Mouse (Mus musculus) erythroblast, embryonic 14.5 days (primary cell): ENCODE measurements around the gene Ripply3.

Source experiments
- GATA1 ChIP-seq: IDR thresholded peaks from 2 replicates; pipeline ENCODE4 v1.6.1; 2012; ENCODE audit warnings: low read length, inconsistent platforms, mixed read lengths
- TAL1 ChIP-seq: IDR thresholded peaks from 3 replicates; pipeline ENCODE4 v1.6.1; 2012; ENCODE audit warnings: low read length, inconsistent platforms, mixed read lengths

DNA sequence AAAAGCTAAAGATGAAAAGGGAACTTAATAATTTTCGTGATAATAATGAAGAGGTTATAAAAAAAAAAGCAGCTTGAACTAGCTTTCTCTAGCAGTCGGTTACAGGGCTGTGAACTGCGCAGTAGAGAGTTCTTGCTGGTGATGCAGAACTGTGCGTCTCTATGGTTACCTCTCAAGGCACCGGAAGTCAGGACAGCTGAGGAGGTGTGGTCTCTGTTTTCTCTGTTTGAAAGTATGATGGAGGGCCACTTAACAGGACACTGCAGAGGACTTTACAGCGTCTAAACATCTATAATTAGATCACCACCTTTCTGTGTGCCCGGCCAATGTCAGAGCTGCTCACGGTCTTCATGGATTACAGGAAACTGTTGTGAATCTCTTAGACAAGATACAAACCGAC, 26.2 kb downstream of the Ripply3 start:
- TF ChIP-seq GATA1: no peak
- no peak for TF ChIP-seq TAL1
